Mouse (Mus musculus) gastrocnemius, adult 8-10 months (tissue): ENCODE measurements around the gene Elmod1. TPM values are rescaled to one million over a fixed set of nuclear protein-coding genes. Genes with fewer than 3 reads are reported as not detected.

Experiments used
- DNase-seq, 2 experiments: peaks; one replicate each; pipeline ENCODE4 v3.0.0; 2022; ENCODE audit warnings: low spot score in 2 of 2
- total RNA-seq, 4 experiments: library from RNA; stranded (reverse); gene quantifications; 2 replicates each; pipeline ENCODE4 v1.2.4; 2022

The Elmod1 gene
- total RNA-seq, 4 experiments from 2014 or later: not detected

DNA sequence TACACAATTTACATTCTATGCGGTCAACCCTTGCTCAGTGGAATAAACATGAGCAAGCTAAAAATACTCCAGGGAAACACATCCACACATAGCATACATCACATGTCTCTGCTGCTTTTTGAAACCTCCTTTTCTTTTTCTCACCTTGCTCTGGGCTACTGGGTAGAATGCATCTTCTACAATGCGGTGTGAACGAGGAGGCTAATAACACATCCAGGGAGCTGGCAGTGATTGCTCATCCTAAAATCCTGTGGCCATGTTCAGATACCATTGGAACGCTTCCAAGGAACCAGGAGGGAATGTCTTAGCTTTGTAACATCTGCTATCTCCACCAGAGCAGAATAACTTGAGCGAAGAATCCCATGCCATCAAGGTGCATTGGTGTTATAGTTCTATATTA, 64.8 kb downstream of the Elmod1 start:
- DNase-seq: no peak

DNA sequence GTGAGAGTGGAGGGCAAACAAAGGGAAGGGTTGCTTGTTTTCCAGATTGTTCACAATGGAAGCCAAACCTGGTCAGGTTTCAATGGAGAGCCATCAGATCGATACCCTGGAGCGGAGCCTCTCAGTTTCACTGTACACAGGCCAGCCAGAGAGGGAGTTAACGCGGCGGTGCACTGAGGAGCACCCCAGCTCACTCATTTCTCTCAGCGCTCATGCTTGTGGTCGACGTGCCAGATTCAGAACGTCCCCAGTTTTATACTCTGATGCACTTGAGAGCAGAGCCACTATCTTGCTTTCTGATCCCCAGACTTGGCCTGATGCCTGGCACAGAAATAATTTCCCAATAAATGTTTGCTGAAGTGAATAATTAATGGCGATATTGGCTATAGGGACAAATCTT, 68.3 kb downstream of the Elmod1 start:
- no peak for DNase-seq

DNA sequence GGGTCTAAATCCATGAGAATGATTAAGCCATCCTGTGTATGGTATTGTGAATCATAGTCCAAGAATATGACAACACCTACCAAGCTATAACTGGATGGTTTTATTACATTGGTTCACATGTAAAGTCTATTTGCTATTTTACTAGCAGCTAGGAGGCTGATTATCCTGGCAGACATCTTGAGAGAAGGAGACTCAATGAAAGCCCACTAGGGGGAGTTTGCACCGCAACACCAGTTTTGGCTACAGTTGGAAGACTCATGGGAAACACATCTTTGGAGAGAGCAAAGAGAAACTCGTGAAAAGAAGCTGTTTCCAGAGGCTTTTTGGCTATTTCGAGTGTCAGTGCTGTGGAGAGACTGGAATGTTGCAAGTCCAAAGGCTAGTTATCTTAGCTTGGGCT, 69.7 kb downstream of the Elmod1 start:
- DNase-seq: no peak

DNA sequence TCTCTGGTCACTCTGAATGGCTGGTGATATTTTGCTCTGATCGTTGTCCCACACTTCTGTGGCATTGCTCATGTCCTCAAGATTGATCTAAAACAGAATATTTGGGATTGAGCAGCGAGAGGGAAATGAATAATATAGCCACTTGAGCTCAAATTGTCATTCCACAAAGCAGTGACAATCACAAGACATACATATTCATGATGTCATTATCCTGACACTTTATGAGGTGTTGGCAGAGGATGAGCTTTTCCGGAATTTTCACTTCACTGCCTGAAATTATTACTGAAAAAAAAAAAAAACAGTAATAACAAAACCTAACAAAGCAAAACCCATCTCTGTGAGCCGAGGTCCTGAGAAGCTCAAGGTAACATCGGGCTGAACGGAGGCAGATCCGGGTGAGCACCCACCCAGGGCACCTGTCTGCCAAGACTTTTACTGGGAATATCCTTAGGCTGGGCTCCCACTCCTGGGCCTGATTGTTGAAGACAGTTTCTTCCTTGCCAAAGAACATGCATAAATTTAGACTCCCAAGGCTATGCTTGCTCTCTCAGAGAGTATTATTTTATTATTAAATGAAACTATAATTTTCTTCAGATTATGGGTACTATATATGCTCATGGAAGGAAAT, 71.8 kb downstream of the Elmod1 start:
- DNase-seq: no peak

DNA sequence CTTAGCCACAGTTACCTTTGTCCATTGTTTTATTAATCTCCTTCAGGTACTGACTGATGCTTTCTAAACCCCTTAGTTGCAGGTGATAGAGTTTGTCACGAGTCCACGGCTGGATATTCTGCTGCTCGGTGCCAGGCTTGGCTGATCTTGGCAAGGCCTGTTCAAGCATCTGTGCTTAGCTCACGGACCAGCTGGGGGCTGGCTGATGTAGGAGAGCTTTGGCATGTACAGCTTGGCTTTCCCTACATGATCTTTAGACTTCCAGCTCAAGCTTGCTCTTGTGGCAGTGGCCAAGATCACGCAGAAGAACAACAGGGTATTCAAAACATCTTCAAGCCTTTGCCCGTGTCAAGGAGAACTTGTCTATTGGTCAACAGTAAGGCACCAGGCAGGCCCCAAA, 75.3 kb downstream of the Elmod1 start:
- DNase-seq: no peak

DNA sequence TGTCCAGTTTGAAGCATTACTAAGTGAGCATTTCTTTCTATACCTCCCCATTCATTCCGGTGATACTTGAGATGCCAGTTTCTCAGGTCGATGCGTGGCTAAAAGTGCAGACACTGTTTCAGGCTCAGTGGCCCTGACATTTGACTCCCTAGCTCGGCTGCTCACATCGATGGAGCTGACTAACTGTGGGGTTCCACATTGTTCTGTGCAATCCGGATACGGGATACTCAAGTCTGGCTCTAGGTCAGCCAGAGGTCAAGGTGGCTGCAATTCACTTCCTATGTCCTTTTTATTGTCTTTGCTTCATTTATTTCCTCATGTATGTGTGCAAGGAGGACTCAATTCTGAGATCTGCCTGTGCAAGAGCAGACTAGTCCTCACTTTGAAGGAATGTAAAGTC, 79.3 kb downstream of the Elmod1 start:
- DNase-seq: no peak

DNA sequence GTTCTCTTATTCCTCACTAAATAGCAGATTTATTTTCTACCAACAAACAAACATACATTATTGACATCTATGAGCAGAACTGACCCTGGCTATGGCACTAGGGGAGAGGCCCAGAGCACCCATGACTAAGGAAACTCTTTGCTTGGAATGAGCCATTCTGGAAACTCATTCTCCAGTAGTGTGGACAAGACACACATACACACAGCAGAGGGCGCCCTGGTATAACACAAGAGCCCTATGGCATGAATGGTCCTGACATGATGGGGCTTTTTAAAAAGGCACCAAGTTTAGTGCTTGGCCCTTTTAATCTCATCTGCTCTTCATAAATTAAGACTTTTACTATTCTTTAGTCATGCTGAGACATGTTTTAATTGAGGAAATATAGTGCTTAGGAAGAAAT, 85.0 kb downstream of the Elmod1 start:
- DNase-seq: no peak

DNA sequence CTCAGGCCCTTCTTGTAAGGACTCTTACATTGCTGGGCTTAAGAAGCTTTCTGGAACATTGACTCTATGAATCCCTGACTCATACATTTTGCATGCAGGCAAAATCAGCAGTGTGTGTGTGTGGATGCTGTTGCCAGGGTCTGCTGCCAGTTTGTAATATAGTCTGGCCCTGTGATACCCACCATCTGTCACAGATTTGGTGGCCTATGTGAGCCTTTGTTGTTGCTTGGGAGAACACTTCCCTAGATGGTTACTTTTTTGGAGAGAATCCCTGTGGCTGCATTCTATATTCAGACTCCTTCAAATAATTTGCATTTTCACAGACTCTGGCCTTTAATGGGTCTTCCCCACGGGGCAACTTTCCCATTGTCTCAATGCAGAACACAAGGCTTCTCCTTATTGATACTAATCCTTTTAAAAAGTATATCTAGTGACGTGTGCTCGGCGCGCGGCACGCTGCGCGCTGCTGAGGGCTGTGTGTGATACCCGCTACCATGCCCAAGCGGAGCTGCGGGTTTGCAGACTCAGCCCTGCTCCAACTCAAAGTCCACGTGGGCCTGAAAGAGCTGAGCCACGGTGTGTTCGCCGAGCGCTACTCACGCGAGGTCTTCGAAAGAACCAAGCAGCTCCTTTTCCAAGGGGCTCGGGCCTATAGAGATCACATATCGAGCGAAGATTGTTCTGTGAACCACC, 91.4 kb downstream of the Elmod1 start:
- no peak for DNase-seq

DNA sequence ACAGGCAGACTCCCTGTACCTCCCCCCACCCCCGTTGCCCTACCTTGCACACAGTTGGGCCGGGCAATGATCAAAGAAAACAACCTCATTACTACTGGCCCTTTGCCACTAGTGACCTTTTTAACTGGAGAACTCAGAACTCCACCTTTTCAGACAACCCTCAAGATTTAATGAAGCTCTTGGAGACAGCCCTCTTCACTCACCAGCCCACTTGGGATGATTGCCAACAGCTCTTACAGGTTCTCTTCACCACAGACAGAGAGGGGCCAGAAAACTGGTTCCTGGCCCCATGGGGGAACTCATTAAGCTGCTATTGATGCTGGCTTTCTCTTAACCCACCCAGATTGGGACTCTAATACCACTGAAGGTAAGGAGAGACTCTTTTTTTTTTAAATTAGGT, 97.7 kb downstream of the Elmod1 start:
- DNase-seq: no peak

DNA sequence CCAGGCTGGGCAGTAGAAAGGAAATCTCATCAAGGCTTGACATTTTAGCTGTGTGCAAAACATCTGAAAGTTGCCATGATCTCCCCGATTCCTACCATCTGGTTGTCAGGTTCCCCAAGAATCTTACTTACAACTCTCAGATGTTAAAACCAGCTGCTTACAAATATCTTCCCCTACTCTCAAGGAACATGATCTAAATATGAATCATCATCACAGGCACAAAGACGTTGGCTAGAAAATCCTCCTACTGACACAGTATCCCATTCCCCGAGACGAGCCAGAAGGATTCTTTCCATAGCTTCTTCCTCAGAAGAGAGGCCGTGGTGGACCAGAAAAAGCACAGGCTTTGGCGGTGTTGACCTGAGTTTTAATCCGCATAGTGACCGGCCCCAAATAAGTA, 101.9 kb downstream of the Elmod1 start:
- no peak for DNase-seq

Other genes starting within 250 kb of the Elmod1 start
- not detected for gene Slc35f2, start 203.8 kb downstream of the Elmod1 start, total RNA-seq
- 1 to 10 TPM in 1 of 4 experiments, under 1 TPM in 3; 0.39 to 1.1 (median 0.65) TPM for gene Sln, start 125.1 kb downstream of the Elmod1 start, total RNA-seq
- under 1 TPM in 2 of 4 experiments, not detected in 2; 0.07 to 0.09 TPM for gene Tnfaip8l3, start 93.1 kb upstream of the Elmod1 start, total RNA-seq